Mouse (Mus musculus) heart, embryonic 13.5 days (tissue): ENCODE data around the gene En1. TPM values are rescaled to one million over a fixed set of nuclear protein-coding genes. Genes with fewer than 3 reads are reported as not detected.

Source experiments
- ATAC-seq: fragments of 200-750 bp; cut with Nextera tagmentation; 2 replicates; pipeline ENCODE4 v1.8.0; 2017; ENCODE audit warnings: moderate TSS enrichment; ENCODE audit not compliant: insufficient number of reproducible peaks, low FRiP score, low TSS enrichment; ENCODE audit errors: extremely low read depth
- H3K27ac ChIP-seq: fragments of 300-500 bp; sonication (generic); replicated peaks from 2 replicates; pipeline ENCODE4 v1.5.1; 2015; ENCODE audit warnings: moderate library complexity, mild to moderate bottlenecking, inconsistent platforms
- H3K27me3 ChIP-seq: fragments of 300-500 bp; sonication (generic); replicated peaks from 2 replicates; pipeline ENCODE4 v1.6.1; 2015; ENCODE audit warnings: mild to moderate bottlenecking, inconsistent platforms
- H3K36me3 ChIP-seq: fragments of 300-500 bp; sonication (generic); 2 replicates; pipeline ENCODE4 v1.6.1; 2015; ENCODE audit warnings: mild to moderate bottlenecking, inconsistent platforms
- H3K4me1 ChIP-seq: fragments of 300-500 bp; sonication (generic); 2 replicates; pipeline ENCODE4 v1.6.1; 2015; ENCODE audit warnings: inconsistent platforms
- H3K4me2 ChIP-seq: fragments of 300-500 bp; sonication (generic); 2 replicates; pipeline ENCODE4 v1.6.1; 2015; ENCODE audit warnings: inconsistent platforms, mild to moderate bottlenecking, moderate library complexity
- H3K4me3 ChIP-seq: fragments of 300-500 bp; sonication (generic); 2 replicates; pipeline ENCODE4 v1.5.1; 2015; ENCODE audit warnings: moderate library complexity, mild to moderate bottlenecking, inconsistent platforms
- H3K9ac ChIP-seq: fragments of 300-500 bp; sonication (generic); 2 replicates; pipeline ENCODE4 v1.6.1; 2015; ENCODE audit warnings: inconsistent platforms, mild to moderate bottlenecking, moderate library complexity
- H3K9me3 ChIP-seq: fragments of 300-500 bp; sonication (generic); 2 replicates; pipeline ENCODE4 v1.6.1; 2016; ENCODE audit warnings: inconsistent platforms
- WGBS: fragments of 180-500 bp; shearing (Covaris S2); methylation state at CpG from one replicate; pipeline ENCODE4 v1.1.7; 2015; ENCODE audit warnings: mixed read lengths; 5-methylcytosine and 5-hydroxymethylcytosine counted together
- polyA plus RNA-seq: library from polyadenylated mRNA; unstranded; fragments of >200 nt; fragmentation: Nextera tagmentation; extraction: Ambion mirVana; gene quantifications from 2 replicates; pipeline ENCODE4 v1.2.1, GENCODE M21; 2015

En1 gene
- polyA plus RNA-seq, 1 experiment from 2014 or later = not detected

DNA sequence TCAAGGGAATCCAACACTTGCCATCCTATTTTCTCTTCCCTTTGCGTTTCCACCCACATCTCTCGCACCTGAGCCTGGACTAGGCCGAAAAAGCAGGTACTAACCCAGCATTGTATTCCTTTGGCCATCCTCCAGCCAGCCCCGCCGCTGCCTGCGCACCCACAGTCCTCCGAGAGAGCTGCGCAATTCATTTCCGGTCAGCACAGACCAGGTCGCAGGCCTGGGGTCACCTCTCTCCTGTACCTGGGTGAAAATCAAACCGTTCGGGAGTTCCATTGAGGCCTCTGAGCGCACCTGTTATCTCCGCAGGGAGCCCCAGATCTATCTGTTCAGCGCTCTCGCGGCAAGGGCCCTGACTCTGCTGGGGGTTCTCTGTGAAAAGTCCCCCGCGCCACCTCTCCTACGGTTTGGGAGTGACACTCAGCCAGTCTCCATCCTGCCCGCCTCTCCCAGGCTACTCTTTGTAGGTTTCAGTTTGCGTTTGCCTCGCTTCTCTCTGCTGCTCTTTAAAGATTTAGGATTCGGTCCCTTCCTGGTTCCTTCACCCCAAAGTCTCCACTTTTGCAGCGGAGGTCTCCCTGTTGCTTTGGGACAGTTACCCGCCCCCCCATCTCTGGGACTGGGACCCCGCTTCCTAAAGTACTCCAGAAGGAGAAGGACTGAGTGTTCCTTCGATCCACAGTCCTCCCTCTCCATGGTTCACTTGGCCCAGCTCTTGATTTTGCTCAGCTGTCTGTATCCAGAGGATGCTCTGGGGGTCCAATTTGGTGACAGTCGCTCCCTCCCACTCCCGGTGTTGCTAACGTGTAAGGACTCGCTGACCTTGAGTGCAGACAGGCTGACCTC lies 11.5 kb downstream of the En1 start:
- H3K4me3 ChIP-seq = peak overlapping the region; percentile 27
- no peaks in the 10 kb centered on the region for H3K9me3 ChIP-seq
- H3K36me3 ChIP-seq = no peaks in the 10 kb centered on the region
- no peak overlapping the region for H3K27ac ChIP-seq
- H3K4me2 ChIP-seq = peak overlapping the region; percentile 35
- H3K9ac ChIP-seq = no peak overlapping the region
- H3K27me3 ChIP-seq = peaks cover 100% of the 10 kb centered on the region
- WGBS = 2% methylated on average over 32 of the region's 32 CpGs
- peaks cover 19% of the 10 kb centered on the region for H3K4me1 ChIP-seq
- ATAC-seq = no peak

DNA sequence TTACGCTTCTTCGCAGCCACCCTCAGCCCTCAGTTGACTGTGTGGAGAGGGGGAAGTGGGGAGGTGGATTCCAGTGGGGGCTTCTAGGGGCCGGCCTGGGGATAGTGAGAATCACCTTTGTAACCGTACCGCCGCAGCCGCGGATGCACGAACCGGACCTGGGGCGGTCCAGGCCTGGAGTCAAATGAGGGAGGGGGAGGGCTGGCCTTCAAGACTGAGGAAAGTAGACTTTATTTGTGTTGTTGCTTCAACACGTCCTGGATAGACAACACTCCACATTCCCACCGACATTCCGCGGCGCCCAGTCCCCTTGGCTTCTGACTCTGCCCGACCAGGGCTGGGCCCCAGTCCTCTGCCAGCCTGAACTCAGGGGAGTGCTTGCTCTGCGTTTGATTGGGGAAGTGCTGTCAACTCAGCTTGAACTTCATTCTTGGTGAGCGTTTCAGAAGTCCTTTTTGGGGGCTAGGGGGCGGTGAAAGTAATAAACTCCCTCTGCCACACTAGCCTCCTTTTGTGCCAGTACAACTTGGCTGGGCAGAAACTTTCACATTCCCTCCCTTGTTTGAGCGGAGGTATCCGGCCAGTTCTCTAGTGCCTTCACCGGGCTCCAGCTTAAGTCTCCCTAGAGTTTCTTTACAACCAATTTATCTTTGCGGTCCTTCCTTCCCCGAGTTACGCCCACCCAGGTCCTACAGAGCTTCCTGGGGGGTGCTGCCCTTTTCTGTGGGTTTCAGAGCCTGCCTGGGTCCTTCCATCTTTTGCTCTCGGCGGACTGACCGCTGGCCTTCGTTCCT lies 12.3 kb downstream of the En1 start:
- no peak overlapping the region for H3K27ac ChIP-seq
- 3% methylated on average over 30 of the region's 30 CpGs for WGBS
- H3K4me2 ChIP-seq = peak overlapping the region; percentile 35
- H3K9ac ChIP-seq = no peak overlapping the region
- H3K9me3 ChIP-seq = no peaks in the 10 kb centered on the region
- peaks cover 100% of the 10 kb centered on the region for H3K27me3 ChIP-seq
- H3K4me3 ChIP-seq = peak overlapping the region; percentile 27
- H3K36me3 ChIP-seq = no peaks in the 10 kb centered on the region
- ATAC-seq = no peak
- peaks cover 19% of the 10 kb centered on the region for H3K4me1 ChIP-seq

DNA sequence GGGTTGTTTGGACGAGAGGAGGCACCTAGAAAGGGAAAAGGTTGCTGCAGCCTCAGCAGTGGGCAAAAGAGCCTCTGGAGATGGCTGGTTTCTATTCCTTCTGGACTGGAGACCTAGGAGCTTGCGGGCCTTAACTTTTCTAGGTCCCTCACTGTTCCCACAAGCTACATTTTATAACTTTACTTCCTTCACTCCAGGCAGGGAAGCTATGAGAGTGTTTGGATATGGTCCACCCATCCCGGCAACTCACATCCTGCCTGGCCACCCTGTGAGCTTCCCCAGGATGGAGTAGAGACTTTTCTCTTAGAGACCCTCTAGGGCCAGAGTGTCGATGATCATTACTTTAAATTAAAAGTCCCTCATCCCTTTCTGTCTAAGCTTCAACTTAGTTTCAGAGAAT lies 13.3 kb downstream of the En1 start:
- H3K4me3 ChIP-seq = no peak overlapping the region
- 4% methylated on average over 4 of the region's 4 CpGs for WGBS
- no peak overlapping the region for H3K27ac ChIP-seq
- ATAC-seq = no peak
- H3K9me3 ChIP-seq = no peaks in the 10 kb centered on the region
- peaks cover 19% of the 10 kb centered on the region for H3K4me1 ChIP-seq
- no peak overlapping the region for H3K4me2 ChIP-seq
- H3K9ac ChIP-seq = no peak overlapping the region
- peaks cover 100% of the 10 kb centered on the region for H3K27me3 ChIP-seq
- H3K36me3 ChIP-seq = no peaks in the 10 kb centered on the region

DNA sequence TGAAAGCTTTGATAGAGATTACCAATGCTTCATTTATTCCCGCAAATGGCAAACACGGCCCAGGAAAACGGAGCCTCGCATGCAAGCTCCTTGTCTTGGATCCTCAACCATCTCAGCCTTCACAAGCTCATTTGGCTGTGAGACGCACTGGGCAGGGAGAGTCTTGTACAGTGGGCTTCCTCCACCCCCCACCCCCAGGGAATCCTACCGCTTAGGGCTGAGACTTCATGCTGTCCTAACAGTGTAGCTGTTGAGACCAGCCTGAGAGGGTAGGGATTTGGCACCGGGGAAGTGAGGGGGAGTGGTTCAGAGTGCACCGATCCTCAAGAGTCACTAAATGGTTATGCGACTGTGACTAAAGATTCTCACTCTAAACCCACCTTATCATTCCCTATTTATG lies 13.7 kb downstream of the En1 start:
- Histone ChIP-seq H3K4me3 (no peak overlapping the region), H3K27me3 (peaks cover 99% of the 10 kb centered on the region), H3K27ac (no peak overlapping the region), H3K9ac (no peak overlapping the region), H3K4me2 (no peak overlapping the region), H3K36me3 (no peaks in the 10 kb centered on the region), H3K4me1 (peaks cover 19% of the 10 kb centered on the region), H3K9me3 (no peaks in the 10 kb centered on the region)
- 2% methylated on average over 9 of the region's 9 CpGs for WGBS
- no peak for ATAC-seq

DNA sequence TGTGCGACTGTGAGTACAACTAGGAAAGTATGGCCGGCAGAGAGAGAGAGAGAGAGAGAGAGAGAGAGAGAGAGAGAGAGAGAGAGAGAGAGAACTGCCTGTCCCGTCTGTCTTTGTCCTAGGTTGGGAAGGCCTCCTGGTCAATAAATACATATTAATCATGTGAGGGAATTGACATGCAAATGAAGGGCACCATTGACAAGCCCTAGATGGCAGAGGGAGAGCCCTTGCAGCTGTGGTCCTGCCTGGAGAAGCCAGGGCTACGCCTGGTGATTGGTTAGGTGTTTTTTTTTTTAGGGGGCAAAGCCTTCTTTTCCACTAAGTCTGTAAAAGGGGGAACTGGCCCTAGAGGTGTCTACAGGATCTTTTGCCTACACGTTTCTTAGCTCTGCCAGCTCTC lies 19.2 kb downstream of the En1 start:
- 21% methylated on average over 5 of the region's 5 CpGs for WGBS
- no peak overlapping the region for H3K4me3 ChIP-seq
- H3K36me3 ChIP-seq = no peaks in the 10 kb centered on the region
- H3K4me2 ChIP-seq = no peak overlapping the region
- no peak overlapping the region for H3K27ac ChIP-seq
- ATAC-seq = no peak
- no peak overlapping the region for H3K9ac ChIP-seq
- H3K4me1 ChIP-seq = no peaks in the 10 kb centered on the region
- H3K27me3 ChIP-seq = peaks cover 95% of the 10 kb centered on the region
- no peaks in the 10 kb centered on the region for H3K9me3 ChIP-seq

DNA sequence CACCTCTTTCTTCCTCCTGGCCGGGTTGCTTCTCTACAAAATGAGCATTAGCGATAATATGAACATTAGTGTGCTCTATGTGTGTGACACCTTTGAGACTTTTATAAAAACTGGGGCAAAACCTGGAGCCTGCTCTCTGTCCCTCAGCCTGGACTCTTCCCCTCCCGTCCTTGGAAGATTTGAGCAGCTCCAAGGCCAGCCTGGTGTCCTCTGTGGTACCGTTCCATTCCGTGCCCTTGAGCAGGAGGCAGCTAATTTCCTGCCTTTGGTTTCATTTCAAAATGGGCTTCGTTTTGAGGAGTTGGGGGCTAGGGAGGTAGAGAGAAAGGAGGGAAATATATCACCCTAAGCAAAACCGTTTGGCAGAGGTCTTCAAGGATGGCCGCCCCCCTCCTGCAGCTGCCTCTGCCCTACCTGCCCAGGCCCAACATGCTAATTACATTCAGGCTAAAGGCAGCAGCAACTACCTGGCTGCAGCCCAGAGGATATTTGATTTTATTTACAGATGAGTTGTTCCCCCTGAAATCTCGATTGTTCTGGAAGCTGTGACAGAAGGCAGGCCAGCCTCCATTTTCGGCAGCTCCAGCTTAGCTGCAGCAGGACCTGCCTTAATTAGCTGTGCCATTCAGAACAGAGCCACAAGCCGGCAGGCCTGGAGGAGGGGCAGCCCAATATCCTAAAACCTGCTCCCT lies 24.9 kb downstream of the En1 start:
- H3K4me1 ChIP-seq = no peaks in the 10 kb centered on the region
- no peaks in the 10 kb centered on the region for H3K9me3 ChIP-seq
- no peak overlapping the region for H3K9ac ChIP-seq
- H3K27ac ChIP-seq = no peak overlapping the region
- 51% methylated on average over 11 of the region's 11 CpGs for WGBS
- no peak overlapping the region for H3K4me3 ChIP-seq
- peaks cover 59% of the 10 kb centered on the region for H3K27me3 ChIP-seq
- H3K4me2 ChIP-seq = no peak overlapping the region
- H3K36me3 ChIP-seq = no peaks in the 10 kb centered on the region
- no peak for ATAC-seq

DNA sequence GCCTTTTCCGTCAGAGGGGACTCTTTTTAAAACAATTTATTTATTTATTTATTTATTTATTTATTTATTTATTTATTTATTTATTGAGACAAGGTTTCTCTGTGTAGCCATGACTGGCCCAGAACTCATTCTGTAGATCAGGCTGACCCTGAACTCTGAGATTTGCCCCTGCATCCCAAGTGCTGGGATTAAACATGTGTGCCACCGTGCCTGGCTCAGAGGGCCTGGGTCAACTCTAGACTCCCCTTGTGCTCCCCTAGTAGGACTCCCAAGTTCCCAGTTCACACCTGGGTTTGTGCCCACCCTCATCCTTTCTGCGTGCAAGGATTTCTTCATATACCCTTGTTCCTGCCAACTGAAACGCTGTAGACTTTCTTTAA lies 25.4 kb downstream of the En1 start:
- no peak for ATAC-seq
- Histone ChIP-seq H3K9me3 (no peaks in the 10 kb centered on the region), H3K36me3 (no peaks in the 10 kb centered on the region), H3K4me3 (no peak overlapping the region), H3K27ac (no peak overlapping the region), H3K9ac (no peak overlapping the region), H3K4me1 (no peaks in the 10 kb centered on the region), H3K27me3 (peaks cover 55% of the 10 kb centered on the region), H3K4me2 (no peak overlapping the region)
- 66% methylated on average over 4 of the region's 4 CpGs for WGBS

DNA sequence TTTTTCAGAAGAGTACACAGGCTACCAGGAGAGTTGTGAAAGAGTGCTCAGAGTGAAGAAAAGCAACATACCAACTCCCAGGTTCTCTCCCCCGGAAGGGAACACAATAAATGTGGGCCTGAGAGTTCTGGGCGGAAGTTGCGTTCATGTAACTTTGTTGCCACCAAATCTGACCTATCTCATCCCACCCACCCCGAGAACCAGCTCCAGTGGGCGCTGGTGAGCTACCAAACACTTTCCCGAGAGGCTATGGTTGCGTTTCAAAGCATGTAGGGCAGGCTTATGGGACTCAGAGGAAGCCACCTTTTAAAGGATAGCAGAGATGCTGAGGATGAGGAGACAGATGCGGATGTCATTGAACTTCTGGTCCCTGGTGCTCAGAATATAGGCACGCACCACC lies 26.6 kb downstream of the En1 start:
- Histone ChIP-seq H3K36me3 (no peaks in the 10 kb centered on the region), H3K4me1 (no peaks in the 10 kb centered on the region), H3K27ac (no peak overlapping the region), H3K9me3 (no peaks in the 10 kb centered on the region), H3K9ac (no peak overlapping the region), H3K27me3 (peaks cover 45% of the 10 kb centered on the region), H3K4me3 (no peak overlapping the region), H3K4me2 (no peak overlapping the region)
- 46% methylated on average over 9 of the region's 9 CpGs for WGBS
- ATAC-seq = no peak

DNA sequence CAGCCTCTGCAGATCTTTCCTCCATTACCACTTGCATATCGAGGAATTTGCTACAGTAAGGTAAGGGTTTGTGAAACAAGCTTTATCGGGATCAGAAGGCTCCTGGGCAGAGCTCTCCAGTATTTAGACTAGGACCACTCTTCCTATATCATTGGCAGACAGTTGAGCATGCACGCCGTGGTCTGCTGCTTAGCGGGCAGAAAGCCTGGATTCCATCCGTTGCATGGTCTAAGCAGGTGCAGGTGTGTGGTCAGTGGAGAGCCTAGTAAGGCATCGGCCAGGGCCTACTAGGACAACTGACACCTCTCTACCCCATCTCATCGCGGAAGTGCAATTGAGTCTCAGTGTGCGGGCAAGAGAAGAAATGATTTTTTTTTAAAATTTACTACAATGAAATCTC lies 41.2 kb downstream of the En1 start:
- Histone ChIP-seq H3K4me2 (peak overlapping the region; percentile 39), H3K27me3 (peaks cover 15% of the 10 kb centered on the region), H3K4me3 (peak overlapping the region; percentile 14; the same call in 1 of the 2 replicates), H3K9ac (no peak overlapping the region), H3K9me3 (no peaks in the 10 kb centered on the region), H3K27ac (no peak overlapping the region), H3K4me1 (peaks cover 3% of the 10 kb centered on the region; the same call in 1 of the 2 replicates), H3K36me3 (no peaks in the 10 kb centered on the region)
- WGBS = 35% methylated on average over 10 of the region's 10 CpGs
- no peak for ATAC-seq

DNA sequence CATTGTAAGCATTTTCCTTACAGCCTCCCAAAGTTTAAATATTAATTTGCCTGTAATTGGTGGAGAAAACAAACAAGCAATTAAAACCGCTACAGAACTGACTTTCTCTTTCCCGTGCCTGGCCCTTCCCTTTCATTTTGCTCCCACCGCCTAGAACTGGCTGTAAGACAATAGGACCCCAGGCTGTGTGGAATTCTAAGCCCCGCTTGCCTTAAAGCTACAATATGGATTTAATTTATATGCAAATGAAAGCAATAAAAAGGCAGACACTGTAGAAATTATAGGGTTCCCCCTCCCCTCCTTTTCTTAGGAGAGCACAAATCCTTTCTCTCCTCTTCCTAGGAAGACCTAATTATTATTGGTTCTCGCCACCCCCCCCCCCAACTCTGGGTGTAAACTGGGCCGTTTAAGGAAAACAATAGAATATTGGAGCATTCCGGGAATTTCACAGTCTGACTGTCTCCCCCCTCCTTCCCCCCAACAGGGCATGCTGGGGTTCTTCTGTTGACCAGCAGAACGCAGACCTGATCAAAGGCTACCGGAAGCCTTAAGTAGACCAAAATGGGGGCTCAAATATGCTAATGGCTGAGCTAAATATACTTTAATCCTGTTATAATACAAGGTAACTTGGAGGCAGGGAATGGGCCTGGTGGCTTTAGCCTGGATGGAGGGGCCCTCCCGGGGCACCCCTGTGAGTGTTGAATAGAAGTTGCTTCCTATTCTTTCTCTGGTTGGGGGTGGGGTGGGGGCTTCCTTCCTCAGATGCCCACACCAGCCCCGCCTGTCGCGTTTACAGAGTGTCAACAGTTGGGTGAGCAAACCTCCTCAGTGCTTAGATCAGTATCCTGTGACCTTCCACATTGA lies 41.9 kb downstream of the En1 start:
- 23% methylated on average over 13 of the region's 13 CpGs for WGBS
- H3K36me3 ChIP-seq = no peaks in the 10 kb centered on the region
- no peak overlapping the region for H3K9ac ChIP-seq
- no peak overlapping the region for H3K27ac ChIP-seq
- H3K9me3 ChIP-seq = no peaks in the 10 kb centered on the region
- peak overlapping the region; percentile 39 for H3K4me2 ChIP-seq
- H3K4me1 ChIP-seq = peaks cover 3% of the 10 kb centered on the region; the same call in 1 of the 2 replicates
- peak overlapping the region; percentile 14; the same call in 1 of the 2 replicates for H3K4me3 ChIP-seq
- ATAC-seq = no peak
- peaks cover 15% of the 10 kb centered on the region for H3K27me3 ChIP-seq
